Mouse (Mus musculus) intestine, embryonic 16.5 days (tissue): ENCODE results near the gene Defb25. TPM values are rescaled to one million over a fixed set of nuclear protein-coding genes. Genes with fewer than 3 reads are reported as not detected.

ENCODE experiments used
- ATAC-seq: fragments of 200-750 bp; cut with Nextera tagmentation; 2 replicates; pipeline ENCODE4 v1.8.0; 2017; ENCODE audit warnings: moderate TSS enrichment, moderate library complexity
- H3K27ac ChIP-seq: fragments of 300-500 bp; sonication (generic); 2 replicates; pipeline ENCODE4 v1.5.1; 2014; ENCODE audit warnings: mild to moderate bottlenecking, low read length
- H3K27me3 ChIP-seq: fragments of 300-500 bp; sonication (generic); replicated peaks from 2 replicates; pipeline ENCODE4 v1.6.1; 2014; ENCODE audit warnings: low read length, control low read depth, mixed read lengths; ENCODE audit not compliant: control insufficient read depth, insufficient read depth
- H3K36me3 ChIP-seq: fragments of 300-500 bp; sonication (generic); 2 replicates; pipeline ENCODE4 v1.6.1; 2014; ENCODE audit warnings: low read length, control low read depth; ENCODE audit not compliant: control insufficient read depth, insufficient read depth
- H3K4me1 ChIP-seq: fragments of 300-500 bp; sonication (generic); 2 replicates; pipeline ENCODE4 v1.6.1; 2014; ENCODE audit warnings: low read length, control low read depth, mixed read lengths; ENCODE audit not compliant: control insufficient read depth, insufficient read depth
- H3K4me2 ChIP-seq: fragments of 300-500 bp; sonication (generic); 2 replicates; pipeline ENCODE4 v1.6.1; 2014; ENCODE audit warnings: low read depth, low read length, control low read depth
- H3K4me3 ChIP-seq: fragments of 300-500 bp; sonication (generic); 2 replicates; pipeline ENCODE4 v1.5.1; 2014; ENCODE audit warnings: mild to moderate bottlenecking, low read length
- H3K9ac ChIP-seq: fragments of 300-500 bp; sonication (generic); 2 replicates; pipeline ENCODE4 v1.6.1; 2014; ENCODE audit warnings: low read depth, low read length
- H3K9me3 ChIP-seq: fragments of 300-500 bp; sonication (generic); 2 replicates; pipeline ENCODE4 v1.6.1; 2016; ENCODE audit warnings: low read length, control low read depth; ENCODE audit not compliant: control insufficient read depth
- WGBS: fragments of 180-500 bp; shearing (Covaris S2); extraction: QIAGEN DNeasy Blood & Tissue Kit; methylation state at CpG from one replicate; pipeline ENCODE4 v1.1.7; 2014; 5-methylcytosine and 5-hydroxymethylcytosine counted together
- polyA plus RNA-seq: library from polyadenylated mRNA; unstranded; fragments of >200 nt; fragmentation: Nextera tagmentation; extraction: Ambion mirVana; gene quantifications from 2 replicates; pipeline ENCODE4 v1.2.1, GENCODE M21; 2015

The Defb25 gene
- polyA plus RNA-seq, 1 experiment from 2014 or later: 0.61 TPM

GRCm38 (mm10) chr2:152617374-152617773 is 5.5 kb downstream of the Defb25 start:
- no peak overlapping the region for H3K9ac ChIP-seq
- H3K4me3 ChIP-seq: no peak overlapping the region
- ATAC-seq: no peak
- WGBS: 61% methylated on average over 5 of the region's 5 CpGs
- no peaks in the 10 kb centered on the region for H3K36me3 ChIP-seq
- no peaks in the 10 kb centered on the region for H3K4me1 ChIP-seq
- H3K4me2 ChIP-seq: no peak overlapping the region
- H3K9me3 ChIP-seq: no peaks in the 10 kb centered on the region
- H3K27me3 ChIP-seq: no peaks in the 10 kb centered on the region
- no peak overlapping the region for H3K27ac ChIP-seq

GRCm38 (mm10) chr2:152616470-152616869 is 6.4 kb downstream of the Defb25 start:
- 76% methylated on average over 6 of the region's 6 CpGs for WGBS
- no peak overlapping the region for H3K9ac ChIP-seq
- H3K9me3 ChIP-seq: no peaks in the 10 kb centered on the region
- no peaks in the 10 kb centered on the region for H3K27me3 ChIP-seq
- no peak for ATAC-seq
- no peaks in the 10 kb centered on the region for H3K4me1 ChIP-seq
- H3K4me2 ChIP-seq: no peak overlapping the region
- no peak overlapping the region for H3K4me3 ChIP-seq
- no peak overlapping the region for H3K27ac ChIP-seq
- no peaks in the 10 kb centered on the region for H3K36me3 ChIP-seq

GRCm38 (mm10) chr2:152615563-152615962 is 7.3 kb downstream of the Defb25 start:
- 10% methylated on average over 7 of the region's 7 CpGs for WGBS
- ATAC-seq: peak; percentile 76; the same call in 1 of the 2 replicates

GRCm38 (mm10) chr2:152612193-152612592 is 10.7 kb downstream of the Defb25 start:
- Histone ChIP-seq H3K9ac (no peak overlapping the region), H3K4me1 (no peaks in the 10 kb centered on the region), H3K27ac (no peak overlapping the region), H3K9me3 (no peaks in the 10 kb centered on the region), H3K4me3 (no peak overlapping the region), H3K4me2 (no peak overlapping the region), H3K27me3 (no peaks in the 10 kb centered on the region), H3K36me3 (no peaks in the 10 kb centered on the region)
- no peak for ATAC-seq
- 36% methylated on average over 8 of the region's 8 CpGs for WGBS

More at GRCm38 (mm10) chr2:152615563-152615962, 7.3 kb downstream of the Defb25 start:
- Histone ChIP-seq H3K4me2 (no peak overlapping the region), H3K4me1 (no peaks in the 10 kb centered on the region), H3K27me3 (no peaks in the 10 kb centered on the region), H3K27ac (no peak overlapping the region), H3K36me3 (no peaks in the 10 kb centered on the region), H3K9me3 (no peaks in the 10 kb centered on the region), H3K9ac (no peak overlapping the region), H3K4me3 (no peak overlapping the region)

- Histone ChIP-seq H3K4me3 (no peak overlapping the region), H3K9ac (no peak overlapping the region), H3K4me2 (no peak overlapping the region), H3K27me3 (no peaks in the 10 kb centered on the region), H3K4me1 (no peaks in the 10 kb centered on the region), H3K9me3 (no peaks in the 10 kb centered on the region), H3K27ac (no peak overlapping the region), H3K36me3 (no peaks in the 10 kb centered on the region)
- no peak for ATAC-seq
- 92% methylated on average over 1 of the region's 1 CpGs for WGBS
Measured at GRCm38 (mm10) chr2:152608719-152609118, 14.1 kb downstream of the Defb25 start.

- H3K27ac ChIP-seq: no peak overlapping the region
- 41% methylated on average over 6 of the region's 6 CpGs for WGBS
- no peak overlapping the region for H3K4me3 ChIP-seq
- H3K9ac ChIP-seq: no peak overlapping the region
- H3K4me2 ChIP-seq: no peak overlapping the region
- ATAC-seq: no peak
- H3K9me3 ChIP-seq: no peaks in the 10 kb centered on the region
- H3K4me1 ChIP-seq: no peaks in the 10 kb centered on the region
- no peaks in the 10 kb centered on the region for H3K36me3 ChIP-seq
- H3K27me3 ChIP-seq: no peaks in the 10 kb centered on the region
Measured at GRCm38 (mm10) chr2:152607746-152608145, 15.1 kb downstream of the Defb25 start.

- no peak for ATAC-seq
- no peaks in the 10 kb centered on the region for H3K36me3 ChIP-seq
- H3K4me3 ChIP-seq: no peak within 1 kb of the TSS
- no peaks in the 10 kb centered on the region for H3K4me1 ChIP-seq
- H3K9me3 ChIP-seq: no peaks in the 10 kb centered on the region
- H3K4me2 ChIP-seq: no peak within 1 kb of the TSS
- no peaks in the 10 kb centered on the region for H3K27me3 ChIP-seq
- H3K9ac ChIP-seq: no peak within 1 kb of the TSS
- 75% methylated on average over 15 of the region's 15 CpGs for WGBS
- H3K27ac ChIP-seq: no peak within 1 kb of the TSS
Measured at GRCm38 (mm10) chr2:152604057-152604456, 18.8 kb downstream of the Defb25 start, which contains the start of gene Defb36. Gene Defb36 (plus strand): TSS chr2:152604327.

GRCm38 (mm10) chr2:152601275-152601960 is 21.4 kb downstream of the Defb25 start:
- Histone ChIP-seq H3K4me2 (no peak overlapping the region), H3K4me3 (no peak overlapping the region), H3K36me3 (no peaks in the 10 kb centered on the region), H3K4me1 (no peaks in the 10 kb centered on the region), H3K27me3 (no peaks in the 10 kb centered on the region), H3K9me3 (no peaks in the 10 kb centered on the region), H3K27ac (no peak overlapping the region), H3K9ac (no peak overlapping the region)
- no peak for ATAC-seq
- WGBS: 74% methylated on average over 4 of the region's 4 CpGs

- no peak overlapping the region for H3K9ac ChIP-seq
- ATAC-seq: no peak
Measured at GRCm38 (mm10) chr2:152600076-152600475, 22.8 kb downstream of the Defb25 start.

GRCm38 (mm10) chr2:152599299-152599698 is 23.6 kb downstream of the Defb25 start, which contains the start of gene Defb45:
Gene Defb45 (minus strand): TSS chr2:152599399.
- no peaks in the 10 kb centered on the region for H3K9me3 ChIP-seq
- H3K27ac ChIP-seq: no peak within 1 kb of the TSS
- no peaks in the 10 kb centered on the region for H3K4me1 ChIP-seq
- no peak within 1 kb of the TSS for H3K4me3 ChIP-seq
- WGBS: 62% methylated on average over 7 of the region's 7 CpGs
- no peaks in the 10 kb centered on the region for H3K36me3 ChIP-seq
- no peak within 1 kb of the TSS for H3K4me2 ChIP-seq
- no peaks in the 10 kb centered on the region for H3K27me3 ChIP-seq
- no peak within 1 kb of the TSS for H3K9ac ChIP-seq
- no peak for ATAC-seq

More at GRCm38 (mm10) chr2:152600076-152600475, 22.8 kb downstream of the Defb25 start:
- H3K27ac ChIP-seq: no peak overlapping the region
- H3K4me1 ChIP-seq: no peaks in the 10 kb centered on the region
- H3K36me3 ChIP-seq: no peaks in the 10 kb centered on the region
- no peaks in the 10 kb centered on the region for H3K9me3 ChIP-seq
- 60% methylated on average over 6 of the region's 6 CpGs for WGBS
- no peak overlapping the region for H3K4me2 ChIP-seq
- no peak overlapping the region for H3K4me3 ChIP-seq
- H3K27me3 ChIP-seq: no peaks in the 10 kb centered on the region
